Mouse (Mus musculus) ES-E14 (cell line): ENCODE measurements at regions not wholly inside any gene's neighbourhood (a gene's known extent, or its start where the extent isn't known, plus 50 kb on each side); places are given as distances from the start of the nearest gene placed in this dataset.

Experiments
- DNase-seq: peaks from one replicate; pipeline ENCODE4 v3.0.0-alpha.2; 2013; ENCODE audit warnings: low read depth, low spot score
- H3K27ac ChIP-seq: 2 replicates; pipeline ENCODE4 v1.5.1; 2012; ENCODE audit warnings: low read depth, mild to moderate bottlenecking, low read length, moderate library complexity, mixed read lengths; ENCODE audit not compliant: poor library complexity, insufficient read depth, severe bottlenecking
- H3K36me3 ChIP-seq: 2 replicates; pipeline ENCODE4 v1.6.1; 2012; ENCODE audit warnings: mild to moderate bottlenecking, low read length, moderate library complexity, mixed read lengths; ENCODE audit not compliant: control insufficient read depth, poor library complexity, insufficient read depth, severe bottlenecking
- H3K4me1 ChIP-seq, 2 experiments: fragments of 150-350 bp in 1 of 2; sonication (generic) in 1 of 2; 2 replicates each; pipeline ENCODE4 v1.6.1; 2012; ENCODE audit warnings: low read length in 2 of 2, mild to moderate bottlenecking in 1 of 2, mixed read lengths in 1 of 2; ENCODE audit not compliant: control insufficient read depth in 2 of 2, insufficient read depth in 2 of 2, poor library complexity in 1 of 2
- H3K4me3 ChIP-seq, 2 experiments: fragments of 150-350 bp in 1 of 2; sonication (generic) in 1 of 2; 2 replicates each; pipeline ENCODE4 v1.5.1; 2012; ENCODE audit warnings: low read length in 2 of 2, low read depth in 1 of 2, mild to moderate bottlenecking in 1 of 2, mixed read lengths in 1 of 2; ENCODE audit not compliant: insufficient read depth in 1 of 2, poor library complexity in 1 of 2, severe bottlenecking in 1 of 2
- H3K9ac ChIP-seq: 2 replicates; pipeline ENCODE4 v1.6.1; 2012; ENCODE audit warnings: low read depth, mild to moderate bottlenecking, low read length, mixed read lengths; ENCODE audit not compliant: poor library complexity, insufficient read depth, severe bottlenecking
- H3K9me3 ChIP-seq: fragments of 150-350 bp; sonication (generic); 2 replicates; pipeline ENCODE4 v1.6.1; 2012; ENCODE audit warnings: low read depth, mild to moderate bottlenecking, low read length; ENCODE audit not compliant: control insufficient read depth, insufficient read depth
- CHD2 ChIP-seq: IDR thresholded peaks from 2 replicates; pipeline ENCODE4 v1.6.1; 2014; ENCODE audit warnings: mild to moderate bottlenecking, low read depth, low read length, inconsistent platforms
- HCFC1 ChIP-seq: IDR thresholded peaks from 2 replicates; pipeline ENCODE4 v1.6.1; 2012; ENCODE audit warnings: low read length, inconsistent platforms, borderline replicate concordance; ENCODE audit not compliant: insufficient read depth
- MAFK ChIP-seq: IDR thresholded peaks from 2 replicates; pipeline ENCODE4 v1.6.1; 2014; ENCODE audit warnings: mild to moderate bottlenecking, low read depth, low read length, inconsistent platforms; ENCODE audit not compliant: insufficient read depth
- ZC3H11A ChIP-seq: IDR thresholded peaks from 2 replicates; pipeline ENCODE4 v1.6.1; 2012; ENCODE audit warnings: low read depth, mild to moderate bottlenecking, inconsistent platforms, low read length, borderline replicate concordance
- ZNF384 ChIP-seq: IDR thresholded peaks from 2 replicates; pipeline ENCODE4 v1.6.1; 2012; ENCODE audit warnings: low read depth, low read length, inconsistent platforms
- in situ Hi-C, 2 experiments: fragments of 600-800 bp; cut with MboI; formaldehyde crosslinking; loops; one replicate each; pipeline ENCODE4 v1.15.1; 2025; ENCODE audit warnings: low sequenced_read_pairs in 2 of 2, inconsistent platforms in 1 of 2; ENCODE audit not compliant: unreplicated experiment in 2 of 2

DNA sequence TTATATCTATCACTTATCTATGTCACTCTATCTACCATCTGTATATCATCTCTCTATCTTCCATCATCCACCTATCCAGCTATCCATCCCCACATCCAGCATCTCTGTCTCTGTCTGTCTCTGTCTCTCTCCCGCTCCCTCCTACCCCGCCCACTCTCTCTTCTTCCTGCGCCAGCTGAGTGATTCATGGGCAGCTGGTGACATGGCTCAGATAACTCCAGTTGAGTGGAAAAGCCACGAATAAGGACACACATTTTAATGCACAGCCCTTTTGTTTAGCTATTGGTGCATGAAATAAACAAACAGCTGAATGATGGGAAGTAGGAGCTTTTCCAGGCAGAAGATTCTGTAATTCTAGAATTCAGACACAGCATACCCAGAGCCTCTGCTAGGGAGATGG is 446.3 kb downstream of the Glrx3 start:
- Histone ChIP-seq H3K27ac (no peak overlapping the region), H3K4me3 (no peak overlapping the region), H3K9ac (no peak overlapping the region), H3K36me3 (no peaks in the 10 kb centered on the region), H3K4me1 (no peaks in the 10 kb centered on the region), H3K9me3 (no peaks in the 10 kb centered on the region)
- no peak for TF ChIP-seq ZNF384
- no peak for TF ChIP-seq MAFK
- no peak for TF ChIP-seq CHD2
- TF ChIP-seq HCFC1, result no peak
- no peak for TF ChIP-seq ZC3H11A
- in situ Hi-C loops, result no loop called here
- no peak for DNase-seq

DNA sequence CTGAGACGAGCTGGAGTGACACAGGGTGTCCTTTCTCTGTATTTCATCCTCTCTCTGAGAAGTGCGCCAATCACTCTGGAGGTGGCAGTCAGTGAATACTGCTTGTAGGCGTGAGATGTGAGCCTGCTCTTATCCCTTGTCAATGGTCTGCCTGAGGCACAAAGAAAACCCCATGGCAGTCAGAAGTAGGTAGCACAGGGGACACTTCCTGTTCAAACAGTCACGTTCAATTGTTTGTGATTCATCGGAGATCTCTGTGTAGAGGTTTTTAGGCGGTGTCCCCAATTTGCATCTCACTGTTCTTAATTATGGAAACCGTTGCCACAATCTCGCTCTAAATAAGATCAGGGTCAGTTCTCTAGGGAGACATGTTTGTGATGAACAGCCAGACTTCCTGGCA is 447.7 kb downstream of the Glrx3 start:
- DNase-seq, result no peak
- Histone ChIP-seq H3K4me1 (no peaks in the 10 kb centered on the region), H3K36me3 (no peaks in the 10 kb centered on the region), H3K9ac (no peak overlapping the region), H3K27ac (no peak overlapping the region), H3K9me3 (no peaks in the 10 kb centered on the region), H3K4me3 (no peak overlapping the region)
- TF ChIP-seq ZC3H11A, result no peak
- TF ChIP-seq HCFC1, result no peak
- no peak for TF ChIP-seq CHD2
- no peak for TF ChIP-seq ZNF384
- no peak for TF ChIP-seq MAFK
- in situ Hi-C loops, result no loop called here

DNA sequence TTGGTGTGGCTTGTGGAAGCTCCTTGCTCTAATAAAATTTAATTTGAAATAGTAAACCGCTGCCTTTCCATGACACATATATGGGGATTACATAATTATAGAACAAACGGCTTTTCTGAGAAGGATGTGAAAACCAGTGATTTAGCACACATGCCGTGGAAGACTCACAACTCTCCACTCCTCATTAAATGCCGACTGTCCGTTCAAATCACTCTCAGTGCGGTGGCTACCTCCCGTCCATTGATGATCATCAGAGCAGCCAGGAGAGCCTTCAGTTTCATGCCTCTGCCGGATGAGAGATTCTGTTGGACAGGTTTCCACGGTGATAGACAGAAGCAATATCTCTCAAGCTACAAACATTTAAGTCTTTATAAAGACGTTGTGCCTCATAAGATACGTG is 451.3 kb downstream of the Glrx3 start:
- TF ChIP-seq MAFK (no peak), ZC3H11A (no peak), CHD2 (no peak), ZNF384 (no peak), HCFC1 (no peak)
- in situ Hi-C loops, result no loop called here
- no peaks in the 10 kb centered on the region for H3K9me3 ChIP-seq

GRCm38 (mm10) chr7:137906424-137907060 is 469.1 kb downstream of the Glrx3 start:
- Histone ChIP-seq H3K4me1 (no peaks in the 10 kb centered on the region), H3K36me3 (no peaks in the 10 kb centered on the region)
- TF ChIP-seq MAFK, result no peak
- no peak for TF ChIP-seq ZNF384
- no peak for TF ChIP-seq HCFC1
- no peak for TF ChIP-seq ZC3H11A
- no peak for TF ChIP-seq CHD2

More for the DNA sequence above, 451.3 kb downstream of the Glrx3 start:
- H3K36me3 ChIP-seq, result no peaks in the 10 kb centered on the region
- H3K27ac ChIP-seq, result no peak overlapping the region
- no peak overlapping the region for H3K9ac ChIP-seq
- no peak for DNase-seq
- H3K4me3 ChIP-seq, result no peak overlapping the region
- H3K4me1 ChIP-seq, result no peaks in the 10 kb centered on the region

DNA sequence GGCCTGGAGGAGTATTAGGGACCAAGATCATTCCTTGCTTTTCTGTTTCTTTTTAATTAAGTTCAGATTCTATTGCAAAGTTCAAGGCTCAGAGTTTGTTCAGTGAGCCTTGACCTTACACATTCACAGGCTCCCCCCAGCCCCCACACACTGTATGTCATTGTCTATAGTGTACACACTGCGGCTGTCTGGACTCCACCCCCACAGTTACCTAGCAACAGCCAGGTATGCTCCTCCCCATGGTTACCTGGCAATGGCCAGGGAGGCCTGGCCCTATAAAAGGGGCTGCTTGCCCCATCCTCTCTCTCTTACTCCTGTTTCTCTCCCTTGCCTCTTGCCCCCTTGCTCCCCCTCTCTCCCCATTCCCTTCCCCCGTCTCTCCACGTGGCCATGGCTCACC is 472.0 kb downstream of the Glrx3 start:
- no peak overlapping the region for H3K27ac ChIP-seq
- no peaks in the 10 kb centered on the region for H3K36me3 ChIP-seq
- H3K9me3 ChIP-seq, result no peaks in the 10 kb centered on the region
- DNase-seq, result no peak
- no peak overlapping the region for H3K9ac ChIP-seq
- H3K4me3 ChIP-seq, result no peak overlapping the region
- TF ChIP-seq MAFK, result no peak
- H3K4me1 ChIP-seq, result no peaks in the 10 kb centered on the region
- in situ Hi-C loops, result no loop called here

More at GRCm38 (mm10) chr7:137906424-137907060, 469.1 kb downstream of the Glrx3 start:
- no peak overlapping the region for H3K4me3 ChIP-seq
- H3K9me3 ChIP-seq, result no peaks in the 10 kb centered on the region
- no peak for DNase-seq
- no peak overlapping the region for H3K27ac ChIP-seq
- H3K9ac ChIP-seq, result no peak overlapping the region
- in situ Hi-C loops, result no loop called here
